Mouse (Mus musculus) thymus, postnatal 4 days (tissue): ENCODE data around the gene Sstr5.

Experiments
- DNase-seq: peaks from one replicate; pipeline ENCODE4 v3.0.0; 2021

Sstr5 gene

GRCm38 (mm10) chr17:25472044-25472443 lies 25.0 kb downstream of the Sstr5 start:
- DNase-seq, result no peak

GRCm38 (mm10) chr17:25471418-25471817 lies 25.7 kb downstream of the Sstr5 start:
- no peak for DNase-seq

- peak; percentile 47 for DNase-seq
These were observed 27.3 kb downstream of the Sstr5 start for GRCm38 (mm10) chr17:25469798-25470197.

- DNase-seq, result no peak
These were observed 28.8 kb downstream of the Sstr5 start for GRCm38 (mm10) chr17:25468301-25468700.

GRCm38 (mm10) chr17:25467781-25468180 lies 29.3 kb downstream of the Sstr5 start:
- DNase-seq, result no peak

- DNase-seq, result no peak
These were observed 30.8 kb downstream of the Sstr5 start for GRCm38 (mm10) chr17:25466257-25466656.

GRCm38 (mm10) chr17:25464091-25464490 lies 33.0 kb downstream of the Sstr5 start:
- no peak for DNase-seq

- no peak for DNase-seq
These were observed 33.7 kb downstream of the Sstr5 start for GRCm38 (mm10) chr17:25463326-25463945.

GRCm38 (mm10) chr17:25462236-25462875 lies 34.7 kb downstream of the Sstr5 start:
- DNase-seq, result no peak

- DNase-seq, result no peak
These were observed 40.5 kb downstream of the Sstr5 start for GRCm38 (mm10) chr17:25456540-25456939.

GRCm38 (mm10) chr17:25454272-25454671 lies 42.8 kb downstream of the Sstr5 start, which contains the start of gene Tekt4:
Gene Tekt4, plus strand, starts transcription at chr17:25454615.
- DNase-seq, result no peak

GRCm38 (mm10) chr17:25452246-25452965 lies 44.7 kb downstream of the Sstr5 start:
- no peak for DNase-seq

- DNase-seq, result no peak
These were observed 46.8 kb downstream of the Sstr5 start for GRCm38 (mm10) chr17:25450329-25450728.

GRCm38 (mm10) chr17:25447865-25448264 lies 49.2 kb downstream of the Sstr5 start:
- no peak for DNase-seq

- no peak for DNase-seq
These were observed 51.2 kb downstream of the Sstr5 start for GRCm38 (mm10) chr17:25445841-25446240.

- DNase-seq, result no peak
These were observed 52.0 kb downstream of the Sstr5 start for GRCm38 (mm10) chr17:25445074-25445473.

- no peak for DNase-seq
These were observed 54.2 kb downstream of the Sstr5 start for GRCm38 (mm10) chr17:25442889-25443288.

GRCm38 (mm10) chr17:25441417-25441816 lies 55.7 kb downstream of the Sstr5 start:
- no peak for DNase-seq
